Mouse (Mus musculus) CH12.LX (cell line): ENCODE data around the gene Coro6.

Experiments
- CTCF ChIP-seq, 2 experiments: IDR thresholded peaks in 1 of 2; conservative IDR thresholded peaks in 1 of 2; 2 replicates each; pipeline ENCODE4 v1.5.1; 2011 to 2012; ENCODE audit warnings: low read depth in 2 of 2, low read length in 2 of 2, improper control_type of control experiment in 1 of 2, inconsistent platforms in 1 of 2, mild to moderate bottlenecking in 1 of 2, moderate library complexity in 1 of 2
- EP300 ChIP-seq: IDR thresholded peaks from 2 replicates; pipeline ENCODE4 v1.6.1; 2011; ENCODE audit warnings: low read length, improper control_type of control experiment
- MXI1 ChIP-seq: IDR thresholded peaks from 2 replicates; pipeline ENCODE4 v1.6.1; 2011; ENCODE audit warnings: mild to moderate bottlenecking, low read depth, low read length, improper control_type of control experiment
- NELFE ChIP-seq: IDR thresholded peaks from 2 replicates; pipeline ENCODE4 v1.6.1; 2011; ENCODE audit warnings: low read depth, low read length, improper control_type of control experiment
- POLR2A ChIP-seq: IDR thresholded peaks from 2 replicates; pipeline ENCODE4 v1.6.1; 2011; ENCODE audit warnings: low read depth, mild to moderate bottlenecking, improper control_type of control experiment, low read length
- RCOR1 ChIP-seq: conservative IDR thresholded peaks from 2 replicates; pipeline ENCODE4 v1.6.1; 2012; ENCODE audit warnings: low read depth, mild to moderate bottlenecking, inconsistent platforms, low read length, improper control_type of control experiment
- UBTF ChIP-seq: IDR thresholded peaks from 2 replicates; pipeline ENCODE4 v1.6.1; 2012; ENCODE audit warnings: low read depth, mild to moderate bottlenecking, inconsistent platforms, low read length, improper control_type of control experiment, moderate library complexity

- TF ChIP-seq CTCF (conservative IDR thresholded peaks at IDR 0.05 in 1 of 2, IDR thresholded peaks at IDR 0.05 in 1 of 2; ENCODE audit: low read depth in 2 of 2, low read length in 2 of 2) (no peak), UBTF (no peak), EP300 (no peak), POLR2A (no peak), NELFE (0 out of 2 replicates have a peak, but pooled peaks have one; percentile 35), RCOR1 (no peak), MXI1 (peak; percentile 96)
Observed at GRCm38 (mm10) chr11:77492311-77492871, 30.2 kb downstream of the Coro6 start.
